Mouse (Mus musculus) heart, adult 2 months (tissue): ENCODE measurements around the gene Rnaseh2a. TPM values are rescaled to one million over a fixed set of nuclear protein-coding genes. Genes with fewer than 3 reads are reported as not detected.

ENCODE experiments used
- DNase-seq, 2 experiments: peaks; one replicate each; pipeline ENCODE4 v3.0.0; 2021
- H3K27ac ChIP-seq: fragments of 200-600 bp; 2 replicates; pipeline ENCODE4 v1.8.1; 2022
- H3K27me3 ChIP-seq: fragments of 200-500 bp; 2 replicates; pipeline ENCODE4 v1.6.1; 2012; ENCODE audit warnings: mild to moderate bottlenecking, low read length, inconsistent platforms, mixed read lengths; ENCODE audit not compliant: control insufficient read depth, insufficient read depth
- H3K36me3 ChIP-seq: fragments of 200-500 bp; 2 replicates; pipeline ENCODE4 v1.6.1; 2012; ENCODE audit warnings: low read length, inconsistent platforms; ENCODE audit not compliant: control insufficient read depth, insufficient read depth
- H3K4me1 ChIP-seq: fragments of 200-500 bp; 2 replicates; pipeline ENCODE4 v1.6.1; 2011; ENCODE audit warnings: low read length; ENCODE audit not compliant: control insufficient read depth, insufficient read depth
- H3K4me3 ChIP-seq: fragments of 200-600 bp; 2 replicates; pipeline ENCODE4 v1.8.1; 2022
- H3K79me2 ChIP-seq: fragments of 200-500 bp; replicated peaks from 2 replicates; pipeline ENCODE4 v1.6.1; 2012; ENCODE audit warnings: mild to moderate bottlenecking, inconsistent platforms, low read length, moderate library complexity, mixed read lengths; ENCODE audit not compliant: control insufficient read depth, insufficient read depth
- H3K9ac ChIP-seq: fragments of 200-500 bp; 2 replicates; pipeline ENCODE4 v1.6.1; 2012; ENCODE audit warnings: low read depth, mild to moderate bottlenecking, control low read depth, inconsistent platforms, low read length, mixed read lengths
- CTCF ChIP-seq: fragments of 200-600 bp; IDR thresholded peaks from 2 replicates; pipeline ENCODE4 v1.8.1; 2022; ENCODE audit warnings: antibody characterized with exemption, mild to moderate bottlenecking, moderate library complexity
- EP300 ChIP-seq: fragments of 200-500 bp; IDR thresholded peaks from 2 replicates; pipeline ENCODE4 v1.6.1; 2011; ENCODE audit warnings: low read depth, low read length, control low read depth; ENCODE audit not compliant: insufficient read depth
- POLR2A ChIP-seq: fragments of 200-500 bp; IDR thresholded peaks from 2 replicates; pipeline ENCODE4 v1.6.1; 2011; ENCODE audit warnings: mild to moderate bottlenecking, low read depth, low read length, control low read depth; ENCODE audit not compliant: insufficient read depth
- WGBS: fragments of 180-500 bp; shearing (Covaris S2); methylation state at CpG from one replicate; pipeline ENCODE4 v1.1.7; 2018; 5-methylcytosine and 5-hydroxymethylcytosine counted together
- intact Hi-C: fragments of 180-260 bp; cut with DNase I; formaldehyde crosslinking; loops from one replicate; pipeline ENCODE4 v1.15.1; 2025
- long read RNA-seq: library from polyadenylated mRNA; stranded (forward); transcript quantifications from one replicate; pipeline ENCODE4 v2.0.0, GENCODE M21; 2021
- polyA plus RNA-seq: library from polyadenylated mRNA; depleted of rRNA; stranded (reverse); fragments of >200 nt; gene quantifications from 2 replicates; pipeline ENCODE4 v1.2.3, GENCODE M21; 2012; rRNA removed
- total RNA-seq, 2 experiments: library from RNA; stranded (reverse); gene quantifications; 2 replicates each; pipeline ENCODE4 v1.2.3; 2021

The Rnaseh2a gene
- 10 to 100 TPM; 38.1 to 50.5 TPM for total RNA-seq
- polyA plus RNA-seq = 33.7 and 46.3 TPM in 2 replicates
- long read RNA-seq, partial matches to known transcripts = 0 of 14 reads
- long read RNA-seq, other reads (novel, unspliced or antisense) = 9 of 14 reads

DNA sequence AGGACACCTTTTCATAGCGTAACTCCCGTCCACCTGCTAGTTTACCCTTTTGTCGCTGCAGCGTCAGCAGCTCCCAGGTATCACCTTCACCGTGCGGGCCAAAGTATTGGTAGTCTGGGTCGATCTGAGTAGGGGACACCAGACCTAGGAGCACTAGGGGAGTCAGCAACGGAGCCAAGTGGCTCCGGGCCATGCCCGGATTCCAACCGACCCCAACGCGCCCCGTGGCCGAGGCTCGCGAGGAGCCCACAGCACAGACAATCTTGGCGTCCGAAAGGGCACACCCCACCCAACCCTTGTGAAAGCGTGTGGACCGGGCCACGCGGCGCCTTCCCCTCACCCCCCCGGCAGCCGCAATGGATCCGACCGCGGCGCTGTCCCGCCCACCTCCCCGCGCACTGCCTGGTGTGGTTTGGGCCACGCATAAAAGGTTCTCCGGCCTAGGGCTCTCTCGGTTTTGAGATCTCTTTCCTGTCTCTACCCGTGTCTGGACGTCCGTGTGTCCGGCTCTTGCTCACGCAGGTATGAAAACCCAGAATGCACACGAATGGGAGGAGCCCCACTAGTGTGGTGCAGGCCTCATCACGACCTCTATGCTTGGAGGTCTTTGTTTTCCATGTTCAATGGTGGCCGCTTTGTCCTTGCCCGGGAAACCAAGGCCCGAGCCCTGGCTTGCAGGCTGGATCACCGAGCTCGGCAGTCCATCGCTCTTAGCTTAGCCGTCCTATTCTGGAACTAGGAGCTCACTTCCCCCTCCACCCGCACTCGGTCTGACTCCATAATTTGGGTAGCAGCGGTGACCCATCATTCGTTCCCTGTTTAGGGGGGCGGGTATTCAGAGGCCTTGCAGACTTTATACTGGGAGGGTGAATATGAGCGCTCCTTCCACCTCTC lies at the start of gene Rnaseh2a, which contains the start of the genes Gm49661 and Prdx2:
Gene Rnaseh2a (minus strand): TSS at position 527 of the 894 bp plus-strand sequence.
Gene Gm49661 (minus strand): TSS at position 193 of the 894 bp plus-strand sequence.
Gene Prdx2 (plus strand): TSS at position 347 of the 894 bp plus-strand sequence.
- Histone ChIP-seq H3K4me1 (peaks cover 21% of the 10 kb centered on the region), H3K4me3 (peak within 1 kb of the TSS; percentile 62), H3K27ac (peak within 1 kb of the TSS; percentile 77), H3K79me2 (no peaks in the 10 kb centered on the region), H3K27me3 (no peaks in the 10 kb centered on the region), H3K36me3 (no peaks in the 10 kb centered on the region; the same call in 1 of the 2 replicates), H3K9ac (peak within 1 kb of the TSS; percentile 82)
- WGBS = under 1% methylated on average over 56 of the region's 56 CpGs
- intact Hi-C loops = loop anchor here (5.0 to 10.0 kb wide), 2 partner anchors 55 to 112 kb away; partner anchors contain the start of genes Asna1, Farsa and Trir
- peak; percentile 70; the same call in 1 of the 2 replicates for TF ChIP-seq EP300
- TF ChIP-seq CTCF = no peak
- TF ChIP-seq POLR2A = peak; percentile 96
- DNase-seq = peak; percentile 81 to 83

DNA sequence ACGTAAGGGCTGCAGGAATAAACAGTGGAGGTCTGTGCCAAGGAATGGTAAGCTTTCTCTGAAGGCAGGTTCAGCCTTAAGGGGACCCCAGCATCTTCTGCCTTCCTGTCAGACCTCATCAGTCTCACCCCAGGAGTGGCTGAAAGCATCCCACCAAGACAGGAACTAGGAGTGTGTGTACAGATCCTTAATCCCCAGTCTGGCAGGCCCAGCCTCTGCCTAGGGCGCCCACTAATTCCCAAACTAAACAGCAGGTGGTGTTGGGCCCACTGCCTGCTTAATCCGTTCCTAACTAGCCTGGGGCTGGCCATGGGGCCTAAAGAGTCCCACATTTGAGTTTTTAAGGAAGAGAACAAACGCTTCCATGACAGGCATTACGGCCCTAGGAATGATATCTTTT lies 47.6 kb upstream of the Rnaseh2a start:
- no peaks in the 10 kb centered on the region for H3K36me3 ChIP-seq
- intact Hi-C loops = no loop called here
- H3K27me3 ChIP-seq = peaks cover 4% of the 10 kb centered on the region
- H3K79me2 ChIP-seq = no peaks in the 10 kb centered on the region
- no peak overlapping the region for H3K9ac ChIP-seq
- 59% methylated on average over 5 of the region's 5 CpGs for WGBS
- DNase-seq = no peak
- no peak overlapping the region for H3K27ac ChIP-seq
- no peak for TF ChIP-seq EP300
- TF ChIP-seq CTCF = no peak
- no peak for TF ChIP-seq POLR2A
- H3K4me1 ChIP-seq = no peaks in the 10 kb centered on the region; the same call in 1 of the 2 replicates
- no peak overlapping the region for H3K4me3 ChIP-seq

DNA sequence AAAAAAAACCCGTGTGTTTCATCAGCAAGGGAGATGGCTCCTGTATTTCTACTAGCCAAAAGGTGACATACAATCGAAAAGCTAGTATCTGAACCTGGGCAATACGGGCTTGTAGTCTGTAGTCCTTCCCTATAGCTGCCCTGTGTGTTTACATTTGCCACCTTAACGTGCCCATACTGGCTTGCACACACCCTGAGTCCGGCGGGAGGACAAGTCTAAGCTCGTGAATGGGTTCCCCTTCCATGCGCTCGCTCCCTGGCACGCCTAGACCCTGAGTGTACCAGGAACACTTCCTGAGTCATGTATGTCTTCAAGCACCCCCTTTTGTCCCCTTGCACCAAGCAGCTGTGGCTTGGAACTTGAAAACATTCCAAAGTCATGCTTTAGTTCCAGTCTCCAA lies 47.2 kb upstream of the Rnaseh2a start:
- H3K27me3 ChIP-seq = peaks cover 4% of the 10 kb centered on the region
- H3K9ac ChIP-seq = no peak overlapping the region
- TF ChIP-seq POLR2A = no peak
- no peak for TF ChIP-seq EP300
- TF ChIP-seq CTCF = no peak
- no peaks in the 10 kb centered on the region for H3K79me2 ChIP-seq
- DNase-seq = no peak
- H3K4me3 ChIP-seq = no peak overlapping the region
- no peak overlapping the region for H3K27ac ChIP-seq
- H3K36me3 ChIP-seq = no peaks in the 10 kb centered on the region
- WGBS = 69% methylated on average over 10 of the region's 10 CpGs
- intact Hi-C loops = no loop called here
- no peaks in the 10 kb centered on the region; the same call in 1 of the 2 replicates for H3K4me1 ChIP-seq

DNA sequence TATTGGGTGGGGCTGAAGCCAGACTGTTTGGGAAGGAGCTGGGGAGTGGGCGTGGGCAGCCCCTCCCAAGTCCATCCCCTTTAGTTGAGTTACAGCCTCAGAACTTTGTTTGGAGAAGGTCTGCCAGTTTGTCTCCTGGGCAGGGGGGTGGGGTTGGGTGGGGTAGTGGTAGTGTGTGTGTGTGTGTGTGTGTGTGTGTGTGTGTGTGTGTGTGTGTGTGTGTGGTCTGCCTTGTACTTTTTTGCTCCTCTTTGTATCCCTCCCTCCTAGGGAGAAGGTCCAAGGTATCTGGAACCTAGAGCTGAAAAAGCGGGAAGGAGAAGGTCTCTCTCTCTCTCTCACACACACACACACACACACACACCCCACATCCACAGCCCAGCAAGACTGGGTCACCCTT lies 44.9 kb upstream of the Rnaseh2a start, which contains the start of gene Best2:
Gene Best2 (minus strand): TSS at position 101 of the 400 bp plus-strand sequence.
- Histone ChIP-seq H3K4me1 (no peaks in the 10 kb centered on the region; the same call in 1 of the 2 replicates), H3K27me3 (peaks cover 6% of the 10 kb centered on the region), H3K27ac (no peak within 1 kb of the TSS), H3K79me2 (no peaks in the 10 kb centered on the region), H3K36me3 (no peaks in the 10 kb centered on the region), H3K4me3 (no peak within 1 kb of the TSS), H3K9ac (no peak within 1 kb of the TSS)
- TF ChIP-seq EP300 (no peak), POLR2A (no peak), CTCF (no peak)
- no peak for DNase-seq
- 42% methylated on average over 2 of the region's 2 CpGs for WGBS
- intact Hi-C loops = no loop called here

DNA sequence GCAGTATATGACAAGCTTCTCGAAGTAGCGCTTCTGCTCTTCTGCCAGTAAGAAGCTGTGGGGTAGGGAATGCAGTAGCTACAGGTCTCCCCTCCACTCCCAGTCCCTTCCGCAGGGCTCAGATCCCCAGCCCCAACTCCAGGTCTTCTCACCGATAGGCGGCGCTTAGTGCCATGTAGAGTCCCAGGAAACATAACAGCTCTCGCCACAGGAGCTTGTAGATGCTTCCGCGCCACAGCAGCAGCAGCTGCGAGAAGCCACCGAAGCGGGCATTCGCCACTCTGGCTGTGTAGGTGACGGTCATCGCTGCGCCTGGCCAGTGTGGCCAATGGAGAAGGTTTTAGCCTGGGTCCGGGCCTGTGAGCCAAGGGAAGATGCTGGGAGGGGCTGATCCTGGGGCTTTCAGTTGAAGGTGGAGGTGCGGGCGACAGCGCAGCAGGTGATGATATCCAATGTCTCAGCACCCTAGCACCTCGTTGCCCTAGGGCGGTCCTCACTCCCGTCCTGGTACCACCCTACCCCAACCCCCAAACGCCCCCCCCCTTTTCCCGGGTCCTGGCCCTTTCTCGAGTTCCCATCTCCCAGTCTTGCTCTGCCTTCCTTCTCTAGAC lies 43.8 kb upstream of the Rnaseh2a start:
- no peak overlapping the region for H3K27ac ChIP-seq
- DNase-seq = peak; percentile 57 to 61
- intact Hi-C loops = no loop called here
- peak; percentile 69 for TF ChIP-seq CTCF
- TF ChIP-seq POLR2A = no peak
- no peak overlapping the region for H3K4me3 ChIP-seq
- H3K27me3 ChIP-seq = peaks cover 9% of the 10 kb centered on the region
- no peaks in the 10 kb centered on the region for H3K36me3 ChIP-seq
- H3K79me2 ChIP-seq = no peaks in the 10 kb centered on the region
- no peak overlapping the region for H3K9ac ChIP-seq
- no peaks in the 10 kb centered on the region; the same call in 1 of the 2 replicates for H3K4me1 ChIP-seq
- WGBS = 3% methylated on average over 26 of the region's 26 CpGs
